Mouse (Mus musculus): ENCODE measurements around the gene Trim42. TPM values are rescaled to one million over a fixed set of nuclear protein-coding genes. Genes with fewer than 3 reads are reported as not detected.

The Trim42 gene
- polyA plus RNA-seq, 1 experiment from 2014 or later: not detected

GRCm38 (mm10) chr9:97307705-97308485 is 61.9 kb downstream of the Trim42 start:
- Histone ChIP-seq H3K27me3 (replicated peaks) (no peaks in the 10 kb centered on the region), H3K4me1 (no peaks in the 10 kb centered on the region), H3K4me2 (no peak overlapping the region), H3K36me3 (no peaks in the 10 kb centered on the region), H3K9ac (replicated peaks) (no peak overlapping the region), H3K4me3 (replicated peaks) (no peak overlapping the region), H3K9me3 (replicated peaks) (no peaks in the 10 kb centered on the region), H3K27ac (replicated peaks) (no peak overlapping the region)
- ATAC-seq (ENCODE audit: low FRiP score): no peak
- WGBS: 51% methylated on average over 6 of the region's 6 CpGs
